Mouse (Mus musculus) intestine, embryonic 15.5 days (tissue): Measurements from ENCODE around the gene Glb1. TPM values are rescaled to one million over a fixed set of nuclear protein-coding genes. Genes with fewer than 3 reads are reported as not detected.
A peak's percentile ranks its signal among the peaks of the same experiment; 100 is the strongest.

Experiments
- ATAC-seq: fragments of 200-750 bp; cut with Nextera tagmentation; 2 replicates; pipeline ENCODE4 v1.8.0; 2017; ENCODE audit warnings: moderate TSS enrichment, moderate library complexity
- H3K27ac ChIP-seq: fragments of 300-500 bp; sonication (generic); 2 replicates; pipeline ENCODE4 v1.5.1; 2015; ENCODE audit warnings: mild to moderate bottlenecking, inconsistent platforms
- H3K27me3 ChIP-seq: fragments of 300-500 bp; sonication (generic); replicated peaks from 2 replicates; pipeline ENCODE4 v1.6.1; 2015; ENCODE audit warnings: inconsistent platforms
- H3K36me3 ChIP-seq: fragments of 300-500 bp; sonication (generic); 2 replicates; pipeline ENCODE4 v1.6.1; 2015; ENCODE audit warnings: inconsistent platforms
- H3K4me1 ChIP-seq: fragments of 300-500 bp; sonication (generic); replicated peaks from 2 replicates; pipeline ENCODE4 v1.6.1; 2015; ENCODE audit warnings: inconsistent platforms
- H3K4me2 ChIP-seq: fragments of 300-500 bp; sonication (generic); replicated peaks from 2 replicates; pipeline ENCODE4 v1.6.1; 2015; ENCODE audit warnings: mild to moderate bottlenecking, inconsistent platforms
- H3K4me3 ChIP-seq: fragments of 300-500 bp; sonication (generic); replicated peaks from 2 replicates; pipeline ENCODE4 v1.5.1; 2015; ENCODE audit warnings: inconsistent platforms
- H3K9ac ChIP-seq: fragments of 300-500 bp; sonication (generic); 2 replicates; pipeline ENCODE4 v1.6.1; 2015; ENCODE audit warnings: inconsistent platforms
- H3K9me3 ChIP-seq: fragments of 300-500 bp; sonication (generic); 2 replicates; pipeline ENCODE4 v1.6.1; 2016; ENCODE audit warnings: inconsistent platforms
- WGBS: fragments of 180-500 bp; shearing (Covaris S2); methylation state at CpG from one replicate; pipeline ENCODE4 v1.1.7; 2015; 5-methylcytosine and 5-hydroxymethylcytosine counted together
- polyA plus RNA-seq: library from polyadenylated mRNA; unstranded; fragments of >200 nt; fragmentation: Nextera tagmentation; extraction: Ambion mirVana; gene quantifications from 2 replicates; pipeline ENCODE4 v1.2.1, GENCODE M21; 2015

The Glb1 gene
- polyA plus RNA-seq, 1 experiment from 2014 or later, result 157 TPM

DNA sequence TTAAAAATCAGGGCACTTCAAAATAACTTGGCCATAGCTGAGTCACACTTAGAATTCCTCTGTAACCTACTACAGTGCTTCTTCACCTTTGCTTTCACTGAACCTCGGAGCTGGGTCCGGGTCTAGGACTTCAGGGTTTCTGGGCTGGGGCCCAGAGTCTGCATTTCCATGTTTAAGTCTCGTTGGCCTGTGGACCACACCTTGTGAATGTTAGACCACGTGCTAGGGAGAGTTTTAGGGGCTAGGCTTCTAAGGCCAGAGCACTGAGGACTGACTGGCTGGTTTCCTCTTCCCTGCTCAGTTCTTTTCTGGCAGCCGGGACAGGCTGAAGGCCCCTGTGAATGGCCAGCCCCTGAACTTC, 308 bp upstream of the Glb1 start:
- Histone ChIP-seq H3K9me3 (no peaks in the 10 kb centered on the region), H3K27ac (peak overlapping the region; percentile 98), H3K27me3 (no peaks in the 10 kb centered on the region), H3K4me1 (peaks cover 4% of the 10 kb centered on the region; the same call in 1 of the 2 replicates), H3K36me3 (peaks cover 14% of the 10 kb centered on the region), H3K4me2 (peak overlapping the region; percentile 82), H3K9ac (peak overlapping the region; percentile 94), H3K4me3 (peak overlapping the region; percentile 93)
- ATAC-seq, result peak; percentile 66
- 15% methylated on average over 5 of the region's 5 CpGs for WGBS

DNA sequence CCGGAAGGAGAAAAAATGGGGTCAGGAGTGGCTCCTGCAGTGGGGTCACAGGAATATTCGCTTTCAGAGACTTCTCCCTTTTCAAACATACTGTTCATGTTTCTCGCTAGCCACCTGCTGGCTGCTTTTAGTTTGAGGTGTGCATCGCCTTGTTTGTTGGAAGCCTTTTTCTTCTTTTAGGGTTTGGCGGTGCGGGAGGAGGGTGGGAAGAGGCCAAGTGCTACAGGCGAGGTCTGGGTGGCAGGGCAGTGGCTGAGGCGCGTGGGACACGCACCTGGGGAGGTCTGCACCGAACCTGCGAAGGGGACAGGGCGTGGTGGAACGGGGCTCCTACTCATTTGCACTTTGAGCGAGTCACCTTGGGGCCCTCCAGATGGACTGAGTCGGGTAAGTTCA, 807 bp downstream of the Glb1 start:
- peak overlapping the region; percentile 98 for H3K27ac ChIP-seq
- H3K36me3 ChIP-seq, result peaks cover 23% of the 10 kb centered on the region
- H3K4me2 ChIP-seq, result peak overlapping the region; percentile 82
- no peaks in the 10 kb centered on the region for H3K9me3 ChIP-seq
- H3K27me3 ChIP-seq, result no peaks in the 10 kb centered on the region
- peak overlapping the region; percentile 93 for H3K4me3 ChIP-seq
- 2% methylated on average over 16 of the region's 16 CpGs for WGBS
- H3K9ac ChIP-seq, result peak overlapping the region; percentile 94
- peak; percentile 78 for ATAC-seq
- peaks cover 4% of the 10 kb centered on the region; the same call in 1 of the 2 replicates for H3K4me1 ChIP-seq

DNA sequence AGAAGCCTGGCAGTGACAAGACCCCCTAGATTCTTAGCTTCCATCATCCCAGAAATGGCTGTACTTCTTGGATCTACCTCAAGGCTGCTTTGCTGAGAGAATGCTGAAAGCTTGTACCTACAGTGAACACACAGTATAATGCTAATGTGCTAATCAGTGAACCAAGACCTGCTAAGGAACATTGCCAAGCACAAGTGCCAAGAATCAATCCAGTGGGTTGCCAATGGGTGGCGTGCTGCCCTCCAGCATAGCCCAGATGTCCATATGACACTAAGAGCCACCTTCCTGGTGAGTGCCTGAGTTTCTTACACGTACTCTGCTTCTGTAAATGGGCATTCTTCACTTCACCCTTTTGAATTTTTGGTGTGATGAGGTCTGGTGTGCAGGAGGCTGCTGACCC, 6.8 kb downstream of the Glb1 start:
- no peak for ATAC-seq
- Histone ChIP-seq H3K9ac (no peak overlapping the region), H3K27me3 (no peaks in the 10 kb centered on the region), H3K36me3 (peaks cover 45% of the 10 kb centered on the region), H3K9me3 (no peaks in the 10 kb centered on the region), H3K4me3 (no peak overlapping the region), H3K4me2 (no peak overlapping the region), H3K4me1 (no peaks in the 10 kb centered on the region), H3K27ac (no peak overlapping the region)
- WGBS, result 92% methylated on average over 2 of the region's 2 CpGs

GRCm38 (mm10) chr9:114410313-114410862, 9.5 kb downstream of the Glb1 start:
- Histone ChIP-seq H3K4me2 (no peak overlapping the region), H3K9me3 (no peaks in the 10 kb centered on the region), H3K27me3 (no peaks in the 10 kb centered on the region), H3K4me1 (no peaks in the 10 kb centered on the region), H3K4me3 (no peak overlapping the region), H3K36me3 (peaks cover 35% of the 10 kb centered on the region), H3K9ac (no peak overlapping the region), H3K27ac (no peak overlapping the region)
- no peak for ATAC-seq
- 92% methylated on average over 11 of the region's 11 CpGs for WGBS

DNA sequence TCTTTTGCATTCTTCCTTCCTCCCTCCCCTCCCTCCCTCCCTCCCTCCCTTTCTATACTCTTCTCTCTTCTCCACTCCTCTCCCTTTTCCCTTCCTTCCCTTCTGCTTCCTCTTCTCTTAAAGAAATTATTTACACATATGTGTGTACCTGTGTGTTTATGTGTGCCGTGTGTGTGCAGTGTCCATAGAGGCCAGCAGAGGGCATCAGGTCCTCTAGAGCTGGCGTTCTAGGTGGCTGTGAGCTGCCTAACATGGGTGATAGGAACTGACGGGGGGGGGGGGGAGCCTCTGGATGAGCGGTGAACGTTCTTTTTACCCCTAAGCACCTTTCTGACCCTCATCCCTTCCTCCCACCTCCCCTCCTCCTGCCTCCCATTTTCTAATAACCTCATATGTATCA, 10.4 kb downstream of the Glb1 start:
- H3K4me2 ChIP-seq, result no peak overlapping the region
- H3K27me3 ChIP-seq, result no peaks in the 10 kb centered on the region
- no peaks in the 10 kb centered on the region for H3K4me1 ChIP-seq
- WGBS, result 86% methylated on average over 5 of the region's 5 CpGs
- no peak overlapping the region for H3K4me3 ChIP-seq
- H3K9ac ChIP-seq, result no peak overlapping the region
- ATAC-seq, result no peak
- H3K27ac ChIP-seq, result no peak overlapping the region
- no peaks in the 10 kb centered on the region for H3K9me3 ChIP-seq
- H3K36me3 ChIP-seq, result peaks cover 27% of the 10 kb centered on the region; the same call in 1 of the 2 replicates

DNA sequence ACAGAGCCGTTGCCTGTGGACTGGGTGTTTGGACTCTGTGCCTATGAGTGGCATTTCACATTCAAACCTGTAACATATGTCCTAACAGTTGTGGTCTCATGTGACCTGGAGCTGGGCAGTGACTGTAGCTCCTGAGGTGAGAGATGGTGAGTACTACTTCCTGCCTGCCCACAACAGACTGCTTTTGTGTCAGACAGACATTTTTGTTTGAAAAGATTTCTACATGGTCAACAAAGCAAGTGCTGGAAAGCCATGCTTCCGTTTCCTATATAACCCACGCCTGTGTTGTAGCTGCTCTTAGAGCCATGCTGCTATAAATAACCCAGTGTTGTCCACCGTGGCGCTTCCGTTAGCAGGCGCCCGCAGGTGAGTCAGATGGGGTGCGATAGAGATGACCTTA, 11.5 kb downstream of the Glb1 start:
- Histone ChIP-seq H3K4me1 (no peaks in the 10 kb centered on the region), H3K27ac (no peak overlapping the region), H3K27me3 (no peaks in the 10 kb centered on the region), H3K4me3 (no peak overlapping the region), H3K9me3 (no peaks in the 10 kb centered on the region), H3K36me3 (peaks cover 20% of the 10 kb centered on the region; the same call in 1 of the 2 replicates), H3K4me2 (no peak overlapping the region), H3K9ac (no peak overlapping the region)
- WGBS, result 85% methylated on average over 9 of the region's 9 CpGs
- no peak for ATAC-seq

- H3K27me3 ChIP-seq, result no peaks in the 10 kb centered on the region
- ATAC-seq, result no peak
- H3K27ac ChIP-seq, result no peak overlapping the region
- H3K4me1 ChIP-seq, result no peaks in the 10 kb centered on the region
- H3K9me3 ChIP-seq, result no peaks in the 10 kb centered on the region
- H3K4me2 ChIP-seq, result no peak overlapping the region
- WGBS, result 84% methylated on average over 12 of the region's 12 CpGs
- H3K4me3 ChIP-seq, result no peak overlapping the region
- H3K36me3 ChIP-seq, result peaks cover 13% of the 10 kb centered on the region; the same call in 1 of the 2 replicates
- H3K9ac ChIP-seq, result no peak overlapping the region
These were observed 13.0 kb downstream of the Glb1 start for GRCm38 (mm10) chr9:114413866-114414265.

GRCm38 (mm10) chr9:114415701-114416100, 14.8 kb downstream of the Glb1 start:
- Histone ChIP-seq H3K4me1 (no peaks in the 10 kb centered on the region), H3K27ac (no peak overlapping the region), H3K36me3 (peaks cover 5% of the 10 kb centered on the region; the same call in 1 of the 2 replicates), H3K4me3 (no peak overlapping the region), H3K9me3 (no peaks in the 10 kb centered on the region), H3K27me3 (no peaks in the 10 kb centered on the region), H3K9ac (no peak overlapping the region), H3K4me2 (no peak overlapping the region)
- 28% methylated on average over 11 of the region's 11 CpGs for WGBS
- peak; percentile 32 for ATAC-seq

DNA sequence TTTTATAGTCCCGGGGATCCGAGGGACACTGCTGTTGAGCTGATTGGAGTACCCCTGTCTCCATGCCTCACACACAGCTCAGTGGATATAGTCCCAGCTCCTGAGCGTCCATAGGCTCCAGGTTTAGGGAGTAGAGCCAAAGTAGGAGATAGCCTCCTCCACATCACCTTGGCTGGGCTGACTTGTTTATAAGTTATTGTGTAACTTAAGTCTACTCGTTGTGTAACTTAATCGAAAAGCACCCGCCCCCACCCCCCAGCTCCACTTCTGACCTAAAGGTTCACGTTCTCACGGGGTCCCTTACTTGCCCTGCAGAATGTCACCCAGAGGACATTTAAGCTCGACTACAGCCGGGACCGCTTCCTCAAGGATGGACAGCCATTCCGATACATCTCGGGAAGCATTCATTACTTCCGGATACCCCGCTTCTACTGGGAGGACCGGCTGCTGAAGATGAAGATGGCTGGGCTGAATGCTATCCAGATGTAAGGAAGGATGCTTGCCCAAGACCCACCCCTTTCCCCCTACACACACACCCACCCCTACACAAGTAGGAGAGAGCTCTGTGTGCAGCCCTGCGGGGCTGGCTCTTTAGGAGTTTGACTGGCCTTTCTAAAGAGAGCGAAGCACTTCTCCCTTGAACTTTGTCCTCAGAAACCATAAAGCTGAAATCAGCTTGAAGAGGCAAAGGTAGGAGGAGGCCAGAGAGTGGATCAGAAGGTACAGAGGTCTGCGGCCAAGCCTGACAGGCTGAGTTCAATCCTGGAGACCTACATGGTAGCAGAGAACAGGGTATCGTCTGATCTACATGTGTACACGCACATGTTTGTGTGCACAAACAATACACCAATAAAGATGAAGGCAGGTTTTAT, 16.0 kb downstream of the Glb1 start:
- no peak overlapping the region for H3K9ac ChIP-seq
- WGBS, result 80% methylated on average over 21 of the region's 21 CpGs
- no peaks in the 10 kb centered on the region for H3K27me3 ChIP-seq
- peak; percentile 63 for ATAC-seq
- H3K9me3 ChIP-seq, result no peaks in the 10 kb centered on the region
- peaks cover 3% of the 10 kb centered on the region; the same call in 1 of the 2 replicates for H3K36me3 ChIP-seq
- H3K27ac ChIP-seq, result no peak overlapping the region
- no peak overlapping the region for H3K4me2 ChIP-seq
- no peaks in the 10 kb centered on the region for H3K4me1 ChIP-seq
- H3K4me3 ChIP-seq, result no peak overlapping the region

DNA sequence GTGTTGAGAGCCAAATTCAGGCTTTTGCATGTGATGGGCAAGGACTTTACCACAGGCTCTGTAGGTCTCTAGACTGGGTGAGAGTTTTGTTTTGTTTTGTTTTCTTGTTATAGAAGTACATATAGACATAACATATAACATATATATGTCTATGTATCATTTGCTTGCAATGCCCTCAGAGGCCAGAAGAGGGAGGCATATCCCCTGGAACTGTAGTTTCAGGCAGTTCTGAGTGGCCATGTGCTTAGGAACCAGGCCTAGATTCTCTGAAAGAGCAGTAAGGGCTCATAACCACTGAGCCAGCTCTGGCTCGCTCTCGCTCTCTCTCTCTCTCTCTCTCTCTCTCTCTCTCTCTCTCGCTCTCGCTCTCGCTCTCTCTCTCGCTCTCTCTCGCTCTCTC, 17.3 kb downstream of the Glb1 start:
- no peak overlapping the region for H3K9ac ChIP-seq
- WGBS, result 86% methylated on average over 7 of the region's 7 CpGs
- H3K9me3 ChIP-seq, result no peaks in the 10 kb centered on the region
- H3K27me3 ChIP-seq, result no peaks in the 10 kb centered on the region
- ATAC-seq, result no peak
- H3K4me1 ChIP-seq, result no peaks in the 10 kb centered on the region
- H3K36me3 ChIP-seq, result peaks cover 3% of the 10 kb centered on the region; the same call in 1 of the 2 replicates
- no peak overlapping the region for H3K27ac ChIP-seq
- H3K4me2 ChIP-seq, result no peak overlapping the region
- no peak overlapping the region for H3K4me3 ChIP-seq

- ATAC-seq, result no peak
- WGBS, result 76% methylated on average over 8 of the region's 8 CpGs
- H3K27me3 ChIP-seq, result no peaks in the 10 kb centered on the region
- peaks cover 4% of the 10 kb centered on the region for H3K36me3 ChIP-seq
- no peak overlapping the region for H3K27ac ChIP-seq
- no peaks in the 10 kb centered on the region for H3K9me3 ChIP-seq
- no peak overlapping the region for H3K9ac ChIP-seq
- H3K4me1 ChIP-seq, result no peaks in the 10 kb centered on the region
- H3K4me3 ChIP-seq, result no peak overlapping the region
- no peak overlapping the region for H3K4me2 ChIP-seq
These were observed 19.6 kb downstream of the Glb1 start for GRCm38 (mm10) chr9:114420443-114420842.

DNA sequence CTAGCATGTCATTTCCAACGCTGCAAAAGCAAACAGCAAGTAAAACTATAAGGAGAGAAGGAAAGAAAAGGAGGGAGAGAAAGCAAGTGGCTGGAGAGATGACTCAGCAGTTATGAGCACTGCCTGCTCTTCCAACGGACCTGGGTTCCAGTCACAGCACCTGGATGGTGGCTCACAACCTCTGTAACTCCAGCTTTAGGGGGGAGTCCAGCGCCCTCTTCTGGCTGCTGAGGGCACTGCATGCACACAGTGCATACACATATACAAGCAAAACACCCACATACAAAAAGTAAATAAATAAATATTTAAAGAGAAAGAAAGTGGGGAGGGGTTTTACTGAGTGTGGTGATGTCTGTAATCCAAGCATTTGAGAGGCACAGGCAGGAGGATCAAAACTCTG, 20.2 kb downstream of the Glb1 start:
- H3K27me3 ChIP-seq, result no peaks in the 10 kb centered on the region
- H3K36me3 ChIP-seq, result peaks cover 8% of the 10 kb centered on the region
- H3K9ac ChIP-seq, result no peak overlapping the region
- H3K9me3 ChIP-seq, result no peaks in the 10 kb centered on the region
- WGBS, result 72% methylated on average over 3 of the region's 3 CpGs
- no peak overlapping the region for H3K4me2 ChIP-seq
- H3K4me1 ChIP-seq, result no peaks in the 10 kb centered on the region
- no peak overlapping the region for H3K27ac ChIP-seq
- H3K4me3 ChIP-seq, result no peak overlapping the region
- no peak for ATAC-seq

DNA sequence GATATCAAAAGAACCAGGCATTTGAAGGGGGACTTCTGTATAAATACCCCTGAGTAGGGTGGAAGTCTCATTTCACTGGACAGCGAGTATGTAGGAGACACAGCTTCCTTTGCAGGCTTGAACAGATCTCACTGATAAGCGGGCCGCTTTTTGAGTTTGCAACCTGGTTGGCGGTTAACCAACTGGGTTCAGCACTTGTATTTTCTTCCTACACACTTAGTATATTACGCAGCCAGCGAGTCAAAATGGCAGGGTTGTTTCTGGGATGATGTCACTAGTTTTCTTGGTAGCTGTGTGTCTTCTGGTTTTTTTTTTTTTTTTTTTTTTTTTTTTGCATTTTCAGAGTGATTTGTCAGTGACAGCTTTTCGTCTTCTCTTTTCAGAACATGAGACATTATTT, 20.9 kb downstream of the Glb1 start:
- no peaks in the 10 kb centered on the region for H3K4me1 ChIP-seq
- ATAC-seq, result no peak
- no peaks in the 10 kb centered on the region for H3K27me3 ChIP-seq
- H3K27ac ChIP-seq, result no peak overlapping the region
- H3K4me3 ChIP-seq, result no peak overlapping the region
- WGBS, result 91% methylated on average over 7 of the region's 7 CpGs
- H3K4me2 ChIP-seq, result no peak overlapping the region
- H3K9me3 ChIP-seq, result no peaks in the 10 kb centered on the region
- H3K36me3 ChIP-seq, result peaks cover 8% of the 10 kb centered on the region
- no peak overlapping the region for H3K9ac ChIP-seq
